Mouse (Mus musculus): ENCODE data around the gene Agtpbp1. TPM values are rescaled to one million over a fixed set of nuclear protein-coding genes. Genes with fewer than 3 reads are reported as not detected.

Gene Agtpbp1
- polyA plus RNA-seq, 1 experiment from 2014 or later = 24.5 TPM

- Histone ChIP-seq H3K4me3 (replicated peaks) (no peak overlapping the region), H3K9ac (no peak overlapping the region), H3K36me3 (replicated peaks) (no peaks in the 10 kb centered on the region), H3K4me1 (no peaks in the 10 kb centered on the region), H3K27ac (no peak overlapping the region), H3K4me2 (no peak overlapping the region), H3K9me3 (no peaks in the 10 kb centered on the region), H3K27me3 (0 out of 2 replicates have a peak, but pooled peaks cover 5% of the 10 kb centered on the region)
- no peak for ATAC-seq (ENCODE audit: low FRiP score)
- WGBS = 64% methylated on average over 9 of the region's 9 CpGs
These were observed 19.0 kb downstream of the Agtpbp1 start for GRCm38 (mm10) chr13:59565945-59566520.

DNA sequence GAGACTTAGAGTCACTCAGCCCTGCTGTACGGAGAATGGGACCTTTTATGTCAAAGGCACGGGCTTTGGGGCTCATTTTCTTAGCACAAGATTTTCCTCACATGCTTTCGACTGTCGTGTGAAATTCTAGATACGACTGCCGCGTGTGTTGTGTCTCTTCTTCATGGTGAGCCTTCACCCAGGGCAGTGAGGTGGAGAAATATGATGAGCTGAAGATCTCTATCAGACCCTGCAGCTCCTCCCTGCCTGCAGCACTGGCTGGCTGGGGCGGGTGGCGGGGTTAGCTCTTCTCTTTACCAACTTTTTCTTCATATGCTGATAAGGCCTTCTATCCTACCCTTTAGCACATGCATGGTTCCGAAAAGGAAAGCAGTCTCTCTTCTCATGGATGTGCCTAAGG lies 20.1 kb downstream of the Agtpbp1 start:
- H3K4me1 ChIP-seq = no peaks in the 10 kb centered on the region
- no peak overlapping the region for H3K27ac ChIP-seq
- 0 out of 2 replicates have a peak, but pooled peaks cover 5% of the 10 kb centered on the region for H3K27me3 ChIP-seq
- no peak overlapping the region for H3K9ac ChIP-seq
- WGBS = 82% methylated on average over 10 of the region's 10 CpGs
- no peak overlapping the region for H3K4me2 ChIP-seq
- no peak for ATAC-seq (ENCODE audit: low FRiP score)
- H3K36me3 ChIP-seq (replicated peaks) = no peaks in the 10 kb centered on the region
- H3K9me3 ChIP-seq = no peaks in the 10 kb centered on the region
- no peak overlapping the region for H3K4me3 ChIP-seq (replicated peaks)

DNA sequence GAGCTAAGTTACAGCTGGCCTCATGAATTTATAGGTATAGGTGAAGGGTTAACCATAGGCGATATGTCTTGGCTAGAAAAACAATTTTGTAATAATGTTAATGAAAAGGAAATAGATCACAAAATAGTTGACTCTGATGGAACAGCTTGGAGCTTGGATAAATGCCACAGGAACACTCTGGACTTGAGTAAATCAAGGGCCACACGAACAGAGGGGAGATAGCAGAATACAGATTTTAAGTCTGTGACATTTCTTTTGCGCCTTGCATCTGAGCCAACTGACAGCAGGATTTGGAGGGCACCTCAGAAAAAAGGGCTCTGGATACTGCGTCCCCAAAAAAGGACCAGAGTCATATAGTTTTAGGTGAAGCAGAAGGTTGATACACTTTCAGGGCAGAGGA lies 20.5 kb downstream of the Agtpbp1 start:
- no peaks in the 10 kb centered on the region for H3K9me3 ChIP-seq
- no peak overlapping the region for H3K9ac ChIP-seq
- 93% methylated on average over 4 of the region's 4 CpGs for WGBS
- no peak overlapping the region for H3K27ac ChIP-seq
- no peaks in the 10 kb centered on the region for H3K36me3 ChIP-seq (replicated peaks)
- H3K4me2 ChIP-seq = no peak overlapping the region
- no peaks in the 10 kb centered on the region for H3K4me1 ChIP-seq
- no peak for ATAC-seq (ENCODE audit: low FRiP score)
- H3K27me3 ChIP-seq = 0 out of 2 replicates have a peak, but pooled peaks cover 5% of the 10 kb centered on the region
- no peak overlapping the region for H3K4me3 ChIP-seq (replicated peaks)

DNA sequence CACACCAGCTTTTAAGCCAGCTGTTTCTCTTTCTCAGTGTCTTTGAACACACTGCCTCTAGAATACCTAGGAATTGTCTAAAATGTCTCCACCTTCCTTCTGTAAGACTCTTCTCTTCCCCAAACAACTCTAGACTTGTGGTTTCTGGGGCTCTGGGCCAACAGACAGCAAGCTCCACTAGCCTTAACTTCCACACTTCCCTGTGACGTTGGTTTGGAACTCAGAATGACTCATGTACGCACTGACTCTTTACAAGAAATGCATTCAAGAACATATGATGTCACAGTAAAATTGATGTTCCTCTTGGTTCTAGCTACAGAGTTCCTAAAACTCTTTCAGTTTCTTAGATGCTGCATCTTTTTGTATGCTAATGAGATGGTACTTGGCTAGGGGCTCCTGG lies 22.6 kb downstream of the Agtpbp1 start:
- Histone ChIP-seq H3K27ac (no peak overlapping the region), H3K27me3 (peaks cover 8% of the 10 kb centered on the region; the same call in 1 of the 2 replicates), H3K9ac (no peak overlapping the region), H3K4me1 (peaks cover 5% of the 10 kb centered on the region; the same call in 1 of the 2 replicates), H3K9me3 (no peaks in the 10 kb centered on the region), H3K36me3 (replicated peaks) (no peaks in the 10 kb centered on the region), H3K4me3 (replicated peaks) (no peak overlapping the region), H3K4me2 (no peak overlapping the region)
- ATAC-seq (ENCODE audit: low FRiP score) = no peak
- 89% methylated on average over 2 of the region's 2 CpGs for WGBS

DNA sequence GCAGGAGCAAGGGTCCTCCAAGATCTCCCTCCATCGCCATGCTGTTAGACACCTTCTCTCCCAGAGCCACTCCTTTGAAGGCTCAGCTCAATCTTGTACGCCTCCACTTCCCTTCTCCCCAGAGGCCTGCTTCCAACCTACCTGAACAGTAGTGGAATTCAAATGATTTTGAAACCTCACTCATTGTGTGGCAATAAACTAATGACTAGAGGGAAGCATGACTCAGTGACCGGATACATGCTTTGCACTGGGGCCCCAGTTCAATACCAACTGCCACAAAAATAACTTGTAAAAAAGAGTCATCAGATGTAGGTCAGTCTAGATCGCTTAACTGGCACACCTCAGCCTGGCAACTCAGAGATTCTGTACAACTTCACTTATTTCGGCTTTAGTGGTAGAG lies 26.3 kb downstream of the Agtpbp1 start:
- Histone ChIP-seq H3K4me3 (replicated peaks) (no peak overlapping the region), H3K4me1 (peaks cover 25% of the 10 kb centered on the region), H3K27me3 (peaks cover 8% of the 10 kb centered on the region; the same call in 1 of the 2 replicates), H3K9me3 (no peaks in the 10 kb centered on the region), H3K9ac (no peak overlapping the region), H3K36me3 (replicated peaks) (no peaks in the 10 kb centered on the region), H3K4me2 (no peak overlapping the region), H3K27ac (no peak overlapping the region)
- ATAC-seq (ENCODE audit: low FRiP score) = no peak
- 91% methylated on average over 5 of the region's 5 CpGs for WGBS

DNA sequence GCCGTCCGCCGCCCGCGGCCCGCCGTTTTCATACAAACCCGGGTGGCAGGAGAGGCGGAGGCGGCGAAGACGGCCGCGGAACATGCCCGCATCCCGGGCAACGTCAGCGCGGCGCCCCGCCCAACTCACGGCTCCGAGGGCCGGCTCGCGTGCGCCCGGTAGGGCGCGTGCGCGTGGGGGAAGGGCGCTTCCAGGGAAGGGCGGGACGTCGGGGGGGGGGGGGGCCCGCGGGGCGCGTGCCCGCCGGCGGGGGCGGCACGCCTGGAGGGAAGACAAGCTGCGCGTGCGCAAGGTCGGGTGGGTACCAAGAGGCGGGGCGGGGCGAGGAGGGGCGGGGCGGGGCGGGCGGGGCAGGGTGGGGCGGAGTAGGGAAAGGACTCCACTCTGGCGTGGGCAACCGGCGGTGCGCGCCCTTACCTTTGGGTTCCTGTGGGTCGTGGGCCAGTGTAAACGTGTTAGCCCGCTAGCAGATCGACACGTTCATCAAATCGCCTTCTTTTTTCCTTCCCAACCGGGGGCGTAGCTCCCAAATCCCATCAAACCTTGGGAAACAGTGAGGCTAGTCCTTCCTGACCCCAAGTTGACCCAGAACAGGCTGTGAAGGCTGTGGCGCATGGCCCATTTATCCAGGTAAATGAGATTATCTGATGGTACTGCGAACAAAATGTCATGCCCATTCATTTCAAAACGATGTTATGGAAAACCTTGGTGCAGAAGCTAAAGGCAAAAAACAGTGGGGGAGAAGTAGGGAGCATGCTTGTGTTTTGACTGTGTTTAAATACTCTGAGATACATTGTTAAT lies 27.6 kb downstream of the Agtpbp1 start:
- H3K9ac ChIP-seq = peak overlapping the region; percentile 88
- H3K27me3 ChIP-seq = peaks cover 8% of the 10 kb centered on the region; the same call in 1 of the 2 replicates
- under 1% methylated on average over 60 of the region's 73 CpGs for WGBS
- peak overlapping the region; percentile 81 for H3K27ac ChIP-seq
- peaks cover 25% of the 10 kb centered on the region for H3K4me1 ChIP-seq
- no peaks in the 10 kb centered on the region for H3K36me3 ChIP-seq (replicated peaks)
- H3K4me3 ChIP-seq (replicated peaks) = peak overlapping the region; percentile 75
- peak overlapping the region; percentile 85 for H3K4me2 ChIP-seq
- H3K9me3 ChIP-seq = no peaks in the 10 kb centered on the region
- peak; percentile 93 for ATAC-seq (ENCODE audit: low FRiP score)

DNA sequence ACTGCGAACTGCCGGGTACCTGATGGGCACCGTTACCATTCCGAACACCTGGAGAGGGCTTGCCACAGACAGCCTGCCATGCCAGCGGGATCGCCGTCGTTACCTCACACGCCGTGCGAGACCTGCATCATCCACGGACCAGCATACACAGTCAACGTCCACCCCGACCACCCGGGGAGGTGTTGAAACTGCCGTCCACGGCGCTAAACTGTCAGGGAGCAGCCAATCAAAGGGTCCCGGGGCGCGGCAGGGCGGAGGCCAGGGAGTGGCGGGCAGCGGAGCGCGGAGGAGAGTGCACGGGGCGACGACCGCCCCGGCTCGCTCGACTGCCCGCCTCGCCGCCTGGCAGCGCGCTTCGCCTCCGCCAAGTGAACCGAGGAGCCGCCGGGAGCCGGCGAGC lies 28.4 kb downstream of the Agtpbp1 start:
- H3K4me3 ChIP-seq (replicated peaks) = peak overlapping the region; percentile 75
- H3K9me3 ChIP-seq = no peaks in the 10 kb centered on the region
- peak; percentile 75 for ATAC-seq (ENCODE audit: low FRiP score)
- under 1% methylated on average over 36 of the region's 45 CpGs for WGBS
- H3K4me1 ChIP-seq = peaks cover 25% of the 10 kb centered on the region
- peak overlapping the region; percentile 85 for H3K4me2 ChIP-seq
- peaks cover 8% of the 10 kb centered on the region; the same call in 1 of the 2 replicates for H3K27me3 ChIP-seq
- peak overlapping the region; percentile 88 for H3K9ac ChIP-seq
- H3K36me3 ChIP-seq (replicated peaks) = no peaks in the 10 kb centered on the region
- H3K27ac ChIP-seq = peak overlapping the region; percentile 81

DNA sequence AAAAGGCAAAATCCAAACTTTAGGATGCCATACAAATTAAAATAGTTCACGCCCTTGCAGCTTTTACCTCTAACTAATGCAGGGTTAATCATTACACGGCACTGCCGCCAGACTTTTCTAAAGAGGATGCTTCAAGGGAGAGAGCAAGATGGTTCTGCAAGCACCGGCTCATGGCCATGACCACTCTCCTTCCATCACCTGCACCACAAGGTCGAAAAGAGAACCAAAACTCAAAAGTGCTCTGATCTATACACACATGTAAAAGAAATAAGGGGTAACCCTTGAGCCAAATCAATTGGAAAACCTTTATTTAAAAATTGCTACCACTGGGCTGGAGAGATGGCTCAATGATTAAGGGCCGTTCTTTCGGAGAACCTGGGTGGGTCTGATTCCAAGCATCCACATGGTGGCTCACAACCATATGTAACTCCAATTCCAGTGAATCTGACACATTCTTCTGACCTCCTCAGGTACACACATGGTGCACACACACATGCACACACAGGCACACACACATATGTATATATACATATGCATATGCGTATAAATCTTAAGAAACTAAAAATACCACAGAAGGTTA lies 29.3 kb downstream of the Agtpbp1 start:
- Histone ChIP-seq H3K4me3 (replicated peaks) (no peak overlapping the region; the same call in 1 of the 2 replicates), H3K4me2 (peak overlapping the region; percentile 85), H3K4me1 (peaks cover 25% of the 10 kb centered on the region), H3K27ac (no peak overlapping the region), H3K27me3 (peaks cover 8% of the 10 kb centered on the region; the same call in 1 of the 2 replicates), H3K36me3 (replicated peaks) (no peaks in the 10 kb centered on the region), H3K9ac (no peak overlapping the region), H3K9me3 (no peaks in the 10 kb centered on the region)
- ATAC-seq (ENCODE audit: low FRiP score) = no peak
- whole genome bisulfite sequencing = 84% methylated on average over 8 of the region's 8 CpGs

DNA sequence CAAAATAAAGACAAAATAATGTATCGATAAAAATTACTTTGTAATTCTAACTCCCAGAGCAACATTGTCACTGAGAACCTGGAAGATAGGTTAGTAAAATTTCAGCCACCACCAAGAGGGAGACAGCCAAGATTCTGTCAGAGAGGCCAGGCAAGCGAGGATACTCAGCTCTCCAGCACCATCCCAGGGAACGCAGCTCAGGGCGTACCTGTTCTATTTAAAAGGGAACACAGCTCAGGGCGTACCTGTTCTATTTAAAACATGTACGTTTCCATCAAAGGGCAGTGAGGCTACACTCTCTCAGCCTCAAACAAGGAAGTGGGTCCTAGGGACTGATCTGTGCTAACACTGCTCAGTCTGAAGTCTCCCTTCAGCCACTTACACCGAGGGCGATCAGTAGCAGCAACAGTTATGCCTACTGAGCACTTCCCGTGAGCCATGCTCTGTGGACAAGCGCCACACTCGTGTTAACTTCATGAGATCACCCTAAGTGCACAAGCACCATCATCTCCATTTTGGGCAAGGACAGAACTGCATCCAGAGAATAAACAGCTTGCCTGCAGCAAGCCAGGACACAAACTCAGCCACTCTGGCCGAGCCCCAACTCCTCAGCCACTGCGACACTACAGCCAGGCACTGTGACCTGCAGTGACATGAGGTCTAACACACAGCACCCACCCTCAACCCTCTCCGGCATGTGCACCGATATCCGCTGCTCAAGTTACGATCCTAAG lies 30.1 kb downstream of the Agtpbp1 start:
- Histone ChIP-seq H3K36me3 (replicated peaks) (no peaks in the 10 kb centered on the region), H3K4me2 (peak overlapping the region; percentile 85), H3K27ac (no peak overlapping the region), H3K9ac (no peak overlapping the region), H3K4me3 (replicated peaks) (no peak overlapping the region), H3K9me3 (no peaks in the 10 kb centered on the region), H3K4me1 (peaks cover 25% of the 10 kb centered on the region), H3K27me3 (peaks cover 8% of the 10 kb centered on the region; the same call in 1 of the 2 replicates)
- no peak for ATAC-seq (ENCODE audit: low FRiP score)
- WGBS = 82% methylated on average over 17 of the region's 17 CpGs

DNA sequence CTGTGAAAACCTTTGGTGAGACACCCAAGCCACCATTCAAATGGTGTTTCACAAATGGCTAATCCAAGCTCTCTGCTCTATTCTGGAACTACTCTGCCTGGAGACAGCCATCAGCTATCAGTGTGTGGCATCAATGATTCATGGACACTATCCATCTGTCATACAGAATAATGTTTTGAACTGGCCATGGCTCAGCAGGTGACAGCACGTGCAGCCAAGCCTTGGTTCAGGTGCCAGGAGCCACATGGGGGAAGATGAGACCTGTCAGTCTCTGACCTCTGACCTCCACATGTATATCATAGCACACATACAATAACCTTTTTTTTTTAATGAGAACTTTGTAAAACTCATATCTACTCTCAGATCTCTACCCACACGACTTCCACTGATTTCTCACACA lies 32.3 kb downstream of the Agtpbp1 start:
- no peak overlapping the region for H3K4me2 ChIP-seq
- H3K36me3 ChIP-seq (replicated peaks) = no peaks in the 10 kb centered on the region
- no peak for ATAC-seq (ENCODE audit: low FRiP score)
- no peaks in the 10 kb centered on the region for H3K9me3 ChIP-seq
- no peak overlapping the region for H3K27ac ChIP-seq
- peaks cover 23% of the 10 kb centered on the region for H3K4me1 ChIP-seq
- 85% methylated on average over 2 of the region's 2 CpGs for WGBS
- no peak overlapping the region for H3K4me3 ChIP-seq (replicated peaks)
- H3K9ac ChIP-seq = no peak overlapping the region
- peaks cover 5% of the 10 kb centered on the region; the same call in 1 of the 2 replicates for H3K27me3 ChIP-seq

DNA sequence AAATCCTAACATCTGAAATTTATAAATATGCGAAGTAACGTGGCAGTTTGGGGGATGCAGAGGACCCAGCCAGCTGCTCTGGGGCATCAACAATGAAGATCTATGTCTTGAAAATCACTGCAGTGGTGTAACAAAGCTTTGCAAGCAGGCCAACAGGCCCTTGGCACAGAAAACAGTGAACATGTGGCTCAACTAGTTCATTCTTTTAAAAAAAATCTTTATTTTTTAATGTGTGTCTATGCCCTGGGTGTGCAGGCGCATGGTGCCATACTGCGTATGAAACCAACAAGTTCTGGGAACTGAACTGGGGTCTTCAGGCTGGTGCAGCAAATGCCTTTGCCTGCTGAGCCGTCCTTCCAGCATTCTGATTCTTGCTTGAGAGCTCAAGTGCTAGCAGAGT lies 32.7 kb downstream of the Agtpbp1 start:
- H3K27ac ChIP-seq = no peak overlapping the region
- no peak overlapping the region for H3K4me3 ChIP-seq (replicated peaks)
- 89% methylated on average over 5 of the region's 5 CpGs for WGBS
- H3K4me2 ChIP-seq = no peak overlapping the region
- H3K9ac ChIP-seq = no peak overlapping the region
- ATAC-seq (ENCODE audit: low FRiP score) = no peak
- peaks cover 5% of the 10 kb centered on the region; the same call in 1 of the 2 replicates for H3K27me3 ChIP-seq
- H3K36me3 ChIP-seq (replicated peaks) = no peaks in the 10 kb centered on the region
- peaks cover 20% of the 10 kb centered on the region for H3K4me1 ChIP-seq
- H3K9me3 ChIP-seq = no peaks in the 10 kb centered on the region

DNA sequence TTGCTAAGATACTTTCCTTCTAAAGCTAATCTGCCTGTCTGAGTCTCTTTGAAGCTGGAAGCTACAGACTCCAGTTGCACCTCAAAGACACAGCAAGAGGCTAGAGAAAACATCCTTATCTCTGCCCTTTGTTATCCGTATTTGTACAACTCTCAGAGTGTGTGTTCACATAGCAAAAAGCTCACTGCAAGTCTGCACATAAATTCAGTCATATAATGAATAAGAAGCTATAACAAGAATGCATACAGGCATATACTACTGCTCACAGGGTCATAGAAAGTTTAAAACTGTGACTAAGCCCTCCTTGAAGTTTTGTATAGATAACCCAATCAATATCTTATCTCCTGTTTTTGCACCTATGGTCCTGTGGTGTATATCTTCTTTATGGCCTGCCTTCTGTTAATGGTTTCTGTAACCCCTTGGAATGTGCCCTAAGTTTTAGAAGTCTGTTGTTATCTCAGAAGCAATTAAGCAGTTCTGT lies 35.7 kb downstream of the Agtpbp1 start:
- Histone ChIP-seq H3K36me3 (replicated peaks) (no peaks in the 10 kb centered on the region), H3K27me3 (no peaks in the 10 kb centered on the region), H3K4me1 (no peaks in the 10 kb centered on the region), H3K27ac (no peak overlapping the region), H3K9me3 (no peaks in the 10 kb centered on the region), H3K4me3 (replicated peaks) (no peak overlapping the region), H3K4me2 (no peak overlapping the region), H3K9ac (no peak overlapping the region)
- 80% methylated on average over 1 of the region's 1 CpGs for WGBS
- no peak for ATAC-seq (ENCODE audit: low FRiP score)
